Mouse (Mus musculus) adipose tissue, adult 10 weeks (tissue): ENCODE measurements around the gene Ifi205. TPM values are rescaled to one million over a fixed set of nuclear protein-coding genes. Genes with fewer than 3 reads are reported as not detected.

Experiments used
- polyA plus RNA-seq: library from polyadenylated mRNA; stranded (reverse); fragments of 350-450 nt; fragmentation: Illumina TruSeq; extraction: RNeasy Lipid Tissue Mini Kit (QIAGEN cat#74804); gene quantifications from one replicate; pipeline ENCODE4 v1.2.3, GENCODE M21; 2014; ENCODE audit warnings: low read depth, low replicate concordance

The Ifi205 gene
- polyA plus RNA-seq, result 23.5 TPM

GRCm38 (mm10) chr1:174031698-174032097, at the start of gene Ifi205:
Gene Ifi205, minus strand, starts transcription at chr1:174031810.

GRCm38 (mm10) chr1:174066305-174066704, 34.7 kb upstream of the Ifi205 start, which contains the start of gene Olfr430:
Gene Olfr430, plus strand, starts transcription at chr1:174066605.

GRCm38 (mm10) chr1:174048893-174049292, 17.3 kb upstream of the Ifi205 start, which contains the start of gene Olfr432:
Gene Olfr432, plus strand, starts transcription at chr1:174049205.

GRCm38 (mm10) chr1:174040523-174041177, 9.0 kb upstream of the Ifi205 start, which contains the start of gene Olfr433:
Gene Olfr433, plus strand, starts transcription at chr1:174040705.

GRCm38 (mm10) chr1:173982694-173983305, 48.8 kb downstream of the Ifi205 start, which contains the start of gene Ifi202b:
Gene Ifi202b, minus strand, starts transcription at chr1:173982744.

Other genes starting within 250 kb of the Ifi205 start
- 9.6 TPM for gene Ifi211, start 118.8 kb downstream of the Ifi205 start, polyA plus RNA-seq
- 19.2 TPM for gene Mndal, start 89.3 kb downstream of the Ifi205 start, polyA plus RNA-seq
- 16.0 TPM for gene Ifi203, start 89.1 kb downstream of the Ifi205 start, polyA plus RNA-seq
- gene Ifi202b, start 49.1 kb downstream of the Ifi205 start, polyA plus RNA-seq, result not detected
- gene Olfr433, start 8.9 kb upstream of the Ifi205 start, polyA plus RNA-seq, result not detected
- not detected for gene Olfr432, start 17.4 kb upstream of the Ifi205 start, polyA plus RNA-seq
- not detected for gene Olfr430, start 34.8 kb upstream of the Ifi205 start, polyA plus RNA-seq
- not detected for gene Olfr429, start 52.5 kb upstream of the Ifi205 start, polyA plus RNA-seq
- gene Olfr427, start 65.1 kb upstream of the Ifi205 start, polyA plus RNA-seq, result not detected
- not detected for gene Olfr231, start 89.4 kb upstream of the Ifi205 start, polyA plus RNA-seq
- gene Olfr424, start 99.7 kb upstream of the Ifi205 start, polyA plus RNA-seq, result not detected
- not detected for gene Olfr420, start 123.8 kb upstream of the Ifi205 start, polyA plus RNA-seq
- 0.26 TPM for gene Spta1, start 141.0 kb upstream of the Ifi205 start, polyA plus RNA-seq
- gene Olfr419, start 220.3 kb upstream of the Ifi205 start, polyA plus RNA-seq, result not detected